Mouse (Mus musculus): ENCODE data around the gene Olfr1428. TPM values are rescaled to one million over a fixed set of nuclear protein-coding genes. Genes with fewer than 3 reads are reported as not detected.
"Not testable (repeated sequence)": the region's sequence is repeated elsewhere in the genome, so short reads cannot be mapped to it uniquely, and the experiment has no call there.

The Olfr1428 gene
- total RNA-seq (2014; fragmentation: Nextera tagmentation) = not detected in 2 replicates
- total RNA-seq (2017) = not detected in 2 replicates

- ATAC-seq (replicated peaks; ENCODE audit: low FRiP score, low TSS enrichment, poor library complexity, severe bottlenecking) = no peak
Measured at GRCm38 (mm10) chr19:12115797-12116196, at the start of gene Olfr1428. Olfr1428 (minus strand) TSS chr19:12115897.

GRCm38 (mm10) chr19:12145452-12145851 is 29.8 kb upstream of the Olfr1428 start:
- ATAC-seq (replicated peaks; ENCODE audit: low FRiP score, low TSS enrichment, poor library complexity, severe bottlenecking) = no peak

GRCm38 (mm10) chr19:12143356-12143755 is 27.7 kb upstream of the Olfr1428 start:
- no peak for ATAC-seq (replicated peaks; ENCODE audit: low FRiP score, low TSS enrichment, poor library complexity, severe bottlenecking)

DNA sequence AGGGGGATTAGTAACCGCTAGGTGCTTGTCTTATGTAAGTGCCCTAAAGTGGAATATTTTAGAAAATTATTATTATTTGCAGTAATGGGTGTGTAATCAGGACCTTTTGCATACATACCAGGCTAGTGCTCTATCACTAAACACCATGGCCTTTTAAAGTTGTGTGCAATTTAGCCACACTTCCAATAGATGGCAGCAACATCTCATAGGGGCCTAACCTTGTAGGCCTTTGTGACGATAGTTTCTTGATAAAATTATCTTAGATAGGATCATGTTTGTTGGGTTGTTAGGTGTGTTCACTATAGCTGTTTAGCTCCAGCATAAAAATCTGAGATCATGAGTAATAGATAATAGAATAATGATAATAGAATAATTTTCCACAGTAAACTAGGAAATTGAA is 18.6 kb upstream of the Olfr1428 start:
- ATAC-seq (replicated peaks; ENCODE audit: low FRiP score, low TSS enrichment, poor library complexity, severe bottlenecking) = 0 out of 2 replicates have a peak, but pooled peaks have one; percentile 41

- ATAC-seq (replicated peaks; ENCODE audit: low FRiP score, low TSS enrichment, poor library complexity, severe bottlenecking) = no peak
Measured at GRCm38 (mm10) chr19:12123103-12123502, 7.4 kb upstream of the Olfr1428 start, which contains the start of gene Olfr76. Olfr76 (minus strand) TSS chr19:12123203.

- ATAC-seq (replicated peaks; ENCODE audit: low FRiP score, low TSS enrichment, poor library complexity, severe bottlenecking) = no peak
Measured at GRCm38 (mm10) chr19:12116464-12116863, 767 bp upstream of the Olfr1428 start.

DNA sequence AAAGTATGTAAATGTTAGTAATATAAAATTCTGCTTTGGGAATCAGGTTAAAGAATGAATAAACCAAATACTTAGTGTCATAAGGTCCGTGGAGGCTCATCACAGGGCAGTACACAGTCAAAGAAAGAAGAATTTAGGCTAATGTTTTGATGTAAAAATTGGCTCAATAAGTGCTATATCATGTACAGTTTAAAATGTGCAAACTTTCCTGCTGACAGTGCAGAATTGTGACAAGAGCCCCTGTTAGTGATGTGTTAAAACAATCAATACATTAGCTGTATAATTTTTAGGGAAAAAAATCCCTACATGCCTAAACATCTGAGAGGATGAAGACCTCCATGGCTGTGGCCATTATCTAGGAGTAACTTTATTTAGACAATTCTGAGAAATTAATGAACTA is 1.9 kb downstream of the Olfr1428 start:
- ATAC-seq (replicated peaks; ENCODE audit: low FRiP score, low TSS enrichment, poor library complexity, severe bottlenecking) = no peak

GRCm38 (mm10) chr19:12104541-12104940 is 11.2 kb downstream of the Olfr1428 start:
- no peak for ATAC-seq (replicated peaks; ENCODE audit: low FRiP score, low TSS enrichment, poor library complexity, severe bottlenecking)

GRCm38 (mm10) chr19:12103234-12103633 is 12.5 kb downstream of the Olfr1428 start, which contains the start of gene Olfr1427:
Olfr1427 (minus strand) TSS chr19:12103334.
- ATAC-seq (replicated peaks; ENCODE audit: low FRiP score, low TSS enrichment, poor library complexity, severe bottlenecking) = no peak

DNA sequence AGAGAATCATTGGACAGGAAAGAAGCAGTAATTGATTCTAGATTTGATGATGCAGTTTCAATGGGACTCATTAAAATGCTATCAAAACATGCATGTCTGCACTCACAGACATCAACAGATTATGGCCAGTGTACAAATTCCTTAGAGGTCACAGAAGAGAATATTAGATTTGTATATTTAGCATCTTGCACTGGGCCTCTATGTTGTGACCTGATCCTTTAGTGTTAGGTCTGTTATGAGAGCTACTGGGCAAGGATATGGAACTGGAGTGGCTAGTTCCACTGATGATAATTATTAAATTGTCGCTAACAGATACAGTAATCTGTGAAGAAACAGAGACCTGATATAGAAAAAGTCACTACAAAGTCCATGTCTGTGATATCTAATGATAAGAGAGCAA is 23.8 kb downstream of the Olfr1428 start, which contains the start of gene Olfr1426:
Gene Olfr1426, minus strand, starts transcription at position 101 of the 400 bp plus-strand sequence.
- no peak for ATAC-seq (replicated peaks; ENCODE audit: low FRiP score, low TSS enrichment, poor library complexity, severe bottlenecking)

GRCm38 (mm10) chr19:12077631-12078030 is 38.1 kb downstream of the Olfr1428 start, which contains the start of gene Olfr1425:
Olfr1425 (minus strand) TSS chr19:12077731.
- ATAC-seq (replicated peaks; ENCODE audit: low FRiP score, low TSS enrichment, poor library complexity, severe bottlenecking) = not testable (repeated sequence)

DNA sequence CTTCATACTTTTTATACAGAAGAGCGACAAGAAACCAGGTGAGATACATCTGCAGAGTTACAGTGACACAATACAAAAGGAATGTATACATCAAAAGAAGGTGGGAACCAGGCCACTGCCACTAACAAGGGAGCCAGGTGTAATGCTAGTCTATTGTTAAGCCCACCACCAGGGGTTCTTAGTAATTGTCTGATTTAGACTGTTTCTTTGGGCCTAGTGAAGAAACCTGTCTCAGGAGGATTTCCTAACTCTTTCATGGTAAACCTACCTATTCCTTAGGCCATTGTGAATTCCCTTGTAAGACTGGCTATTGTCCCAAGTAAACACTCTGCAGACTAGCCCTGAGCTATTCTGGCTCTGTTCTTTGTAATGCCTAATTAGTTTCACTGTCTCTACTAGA is 46.2 kb downstream of the Olfr1428 start:
- ATAC-seq (replicated peaks; ENCODE audit: low FRiP score, low TSS enrichment, poor library complexity, severe bottlenecking) = not testable (repeated sequence)

DNA sequence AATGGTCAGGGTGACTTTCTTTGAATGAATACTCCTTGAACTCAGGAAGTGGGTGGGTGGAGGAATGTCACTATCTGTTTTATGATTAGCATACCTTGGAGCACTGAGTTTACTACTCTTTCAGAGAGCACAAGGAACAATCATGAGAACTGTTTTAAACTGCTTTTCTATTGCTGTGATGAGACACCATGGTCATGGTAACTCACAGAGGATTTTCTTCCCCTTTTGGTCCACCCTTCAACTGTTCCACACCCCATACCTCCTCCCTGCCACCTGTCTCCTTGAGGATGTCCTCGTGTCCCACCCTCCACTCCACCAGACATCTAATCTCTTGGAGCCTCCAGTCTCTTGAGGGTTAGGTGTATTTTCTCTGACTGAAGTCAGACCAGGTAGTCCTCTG is 47.9 kb downstream of the Olfr1428 start:
- not testable (repeated sequence) for ATAC-seq (replicated peaks; ENCODE audit: low FRiP score, low TSS enrichment, poor library complexity, severe bottlenecking)

DNA sequence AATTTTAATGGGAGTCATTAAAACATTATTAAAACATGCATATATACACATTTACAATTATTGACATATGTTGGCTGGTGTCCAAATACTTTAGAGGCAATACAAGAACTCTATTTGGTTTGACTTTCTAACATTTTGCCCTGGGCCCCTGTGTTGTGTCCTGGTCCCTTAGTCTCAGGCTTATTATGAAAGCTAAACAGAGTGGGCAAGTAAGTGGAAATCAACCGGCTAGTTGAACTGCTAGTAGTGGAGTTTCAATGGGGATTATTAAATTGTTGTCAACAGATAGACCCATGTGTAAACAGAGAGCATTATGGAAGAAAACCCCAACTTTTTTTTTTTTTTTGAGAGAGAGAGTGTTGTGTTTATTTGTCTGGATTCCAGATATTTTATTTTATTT is 53.1 kb downstream of the Olfr1428 start, which contains the start of gene Olfr1424:
Gene Olfr1424, minus strand, starts transcription at position 101 of the 400 bp plus-strand sequence.
- ATAC-seq (replicated peaks; ENCODE audit: low FRiP score, low TSS enrichment, poor library complexity, severe bottlenecking) = not testable (repeated sequence)

Other genes starting within 250 kb of the Olfr1428 start
- not detected in 2 replicates for gene Olfr1419, start 240.8 kb downstream of the Olfr1428 start, total RNA-seq (2014; fragmentation: Nextera tagmentation)
- gene Olfr1419, start 240.8 kb downstream of the Olfr1428 start, total RNA-seq (2017) = not detected in 2 replicates
- not detected in 2 replicates for gene Olfr1420, start 229.3 kb downstream of the Olfr1428 start, total RNA-seq (2014; fragmentation: Nextera tagmentation)
- not detected in 2 replicates for gene Olfr1420, start 229.3 kb downstream of the Olfr1428 start, total RNA-seq (2017)
- gene Patl1, start 203.5 kb downstream of the Olfr1428 start, total RNA-seq (2014; fragmentation: Nextera tagmentation) = 21.1 and 28.6 TPM in 2 replicates
- 10.4 and 11.0 TPM in 2 replicates for gene Patl1, start 203.5 kb downstream of the Olfr1428 start, total RNA-seq (2017)
- 39.5 and 39.9 TPM in 2 replicates for gene Osbp, start 150.0 kb downstream of the Olfr1428 start, total RNA-seq (2014; fragmentation: Nextera tagmentation)
- 28.8 and 29.0 TPM in 2 replicates for gene Osbp, start 150.0 kb downstream of the Olfr1428 start, total RNA-seq (2017)
- not detected in 2 replicates for gene Olfr1423, start 74.6 kb downstream of the Olfr1428 start, total RNA-seq (2014; fragmentation: Nextera tagmentation)
- not detected in 2 replicates for gene Olfr1423, start 74.6 kb downstream of the Olfr1428 start, total RNA-seq (2017)
- not detected in 2 replicates for gene Olfr1424, start 53.2 kb downstream of the Olfr1428 start, total RNA-seq (2014; fragmentation: Nextera tagmentation)
- not detected in 2 replicates for gene Olfr1424, start 53.2 kb downstream of the Olfr1428 start, total RNA-seq (2017)
- gene Olfr1425, start 38.2 kb downstream of the Olfr1428 start, total RNA-seq (2014; fragmentation: Nextera tagmentation) = not detected in 2 replicates
- not detected in 2 replicates for gene Olfr1425, start 38.2 kb downstream of the Olfr1428 start, total RNA-seq (2017)
- gene Olfr1426, start 23.9 kb downstream of the Olfr1428 start, total RNA-seq (2014; fragmentation: Nextera tagmentation) = not detected in 2 replicates
- not detected in 2 replicates for gene Olfr1426, start 23.9 kb downstream of the Olfr1428 start, total RNA-seq (2017)
- not detected in 2 replicates for gene Olfr1427, start 12.6 kb downstream of the Olfr1428 start, total RNA-seq (2014; fragmentation: Nextera tagmentation)
- gene Olfr1427, start 12.6 kb downstream of the Olfr1428 start, total RNA-seq (2017) = not detected in 2 replicates
- not detected in 2 replicates for gene Olfr76, start 7.3 kb upstream of the Olfr1428 start, total RNA-seq (2014; fragmentation: Nextera tagmentation)
- gene Olfr76, start 7.3 kb upstream of the Olfr1428 start, total RNA-seq (2017) = not detected in 2 replicates
- gene Olfr1555-ps1, start 54.2 kb upstream of the Olfr1428 start, total RNA-seq (2014; fragmentation: Nextera tagmentation) = not detected in 2 replicates
- not detected in 2 replicates for gene Olfr1555-ps1, start 54.2 kb upstream of the Olfr1428 start, total RNA-seq (2017)
- gene Olfr1431, start 84.7 kb upstream of the Olfr1428 start, total RNA-seq (2014; fragmentation: Nextera tagmentation) = not detected in 2 replicates
- gene Olfr1431, start 84.7 kb upstream of the Olfr1428 start, total RNA-seq (2017) = not detected in 2 replicates
- gene Olfr1432, start 116.7 kb upstream of the Olfr1428 start, total RNA-seq (2014; fragmentation: Nextera tagmentation) = not detected in 2 replicates
- not detected in 2 replicates for gene Olfr1432, start 116.7 kb upstream of the Olfr1428 start, total RNA-seq (2017)
- gene Olfr262, start 125.8 kb upstream of the Olfr1428 start, total RNA-seq (2014; fragmentation: Nextera tagmentation) = not detected in 2 replicates
- not detected in 2 replicates for gene Olfr262, start 125.8 kb upstream of the Olfr1428 start, total RNA-seq (2017)
- not detected in 2 replicates for gene Olfr235, start 145.1 kb upstream of the Olfr1428 start, total RNA-seq (2014; fragmentation: Nextera tagmentation)
- not detected in 2 replicates for gene Olfr235, start 145.1 kb upstream of the Olfr1428 start, total RNA-seq (2017)
- gene Olfr1434, start 164.0 kb upstream of the Olfr1428 start, total RNA-seq (2014; fragmentation: Nextera tagmentation) = not detected in 2 replicates
- not detected in 2 replicates for gene Olfr1434, start 164.0 kb upstream of the Olfr1428 start, total RNA-seq (2017)
- gene Olfr1436, start 183.2 kb upstream of the Olfr1428 start, total RNA-seq (2014; fragmentation: Nextera tagmentation) = not detected in 2 replicates
- gene Olfr1436, start 183.2 kb upstream of the Olfr1428 start, total RNA-seq (2017) = not detected in 2 replicates
- not detected in 2 replicates for gene Olfr1437, start 209.2 kb upstream of the Olfr1428 start, total RNA-seq (2014; fragmentation: Nextera tagmentation)
- not detected in 2 replicates for gene Olfr1437, start 209.2 kb upstream of the Olfr1428 start, total RNA-seq (2017)
- gene Olfr1438-ps1, start 220.0 kb upstream of the Olfr1428 start, total RNA-seq (2014; fragmentation: Nextera tagmentation) = not detected in 2 replicates
- not detected in 2 replicates for gene Olfr1438-ps1, start 220.0 kb upstream of the Olfr1428 start, total RNA-seq (2017)

All from megakaryocyte-erythroid progenitor cell, adult 5-6 weeks (primary cell).